Mouse (Mus musculus) kidney, adult 2 months (tissue): ENCODE results near the gene Npm1. TPM values are rescaled to one million over a fixed set of nuclear protein-coding genes. Genes with fewer than 3 reads are reported as not detected.

Source experiments
- DNase-seq: peaks from one replicate; pipeline ENCODE4 v3.0.0; 2021
- H3K27ac ChIP-seq: fragments of 200-500 bp; 2 replicates; pipeline ENCODE4 v1.5.1; 2012; ENCODE audit warnings: low read depth, low read length, control low read depth, inconsistent platforms; ENCODE audit not compliant: insufficient read depth
- H3K27me3 ChIP-seq: fragments of 200-500 bp; replicated peaks from 2 replicates; pipeline ENCODE4 v1.6.1; 2012; ENCODE audit warnings: mild to moderate bottlenecking, moderate library complexity, low read length, inconsistent platforms; ENCODE audit not compliant: control insufficient read depth, insufficient read depth
- H3K36me3 ChIP-seq: fragments of 200-500 bp; 2 replicates; pipeline ENCODE4 v1.6.1; 2012; ENCODE audit warnings: mild to moderate bottlenecking, moderate library complexity, low read length, inconsistent platforms; ENCODE audit not compliant: control insufficient read depth, insufficient read depth
- H3K4me1 ChIP-seq: fragments of 200-500 bp; 2 replicates; pipeline ENCODE4 v1.6.1; 2011; ENCODE audit warnings: low read length; ENCODE audit not compliant: control insufficient read depth, insufficient read depth
- H3K4me3 ChIP-seq: fragments of 200-500 bp; 2 replicates; pipeline ENCODE4 v1.5.1; 2011; ENCODE audit warnings: mild to moderate bottlenecking, low read depth, low read length, control low read depth; ENCODE audit not compliant: insufficient read depth
- CTCF ChIP-seq: fragments of 200-500 bp; conservative IDR thresholded peaks from 2 replicates; pipeline ENCODE4 v1.5.1; 2011; ENCODE audit warnings: low read depth, mild to moderate bottlenecking, control low read depth, low read length, moderate library complexity, mixed read lengths; ENCODE audit not compliant: insufficient read depth, insufficient read length
- POLR2A ChIP-seq: fragments of 200-500 bp; IDR thresholded peaks from one replicate; pipeline ENCODE4 v1.6.1; 2011; ENCODE audit warnings: low read depth, low read length, control low read depth
- WGBS: fragments of 180-500 bp; shearing (Covaris S2); methylation state at CpG from one replicate; pipeline ENCODE4 v1.1.7; 2018; 5-methylcytosine and 5-hydroxymethylcytosine counted together
- polyA plus RNA-seq: library from polyadenylated mRNA; depleted of rRNA; stranded (reverse); fragments of >200 nt; gene quantifications from 2 replicates; pipeline ENCODE4 v1.2.3, GENCODE M21; 2012

Gene Npm1
- polyA plus RNA-seq, 1 experiment = 98.2 TPM

- peak overlapping the region; percentile 13; the same call in 1 of the 2 replicates for H3K4me3 ChIP-seq
- H3K4me1 ChIP-seq = peaks cover 11% of the 10 kb centered on the region; the same call in 1 of the 2 replicates
- TF ChIP-seq CTCF (no peak), POLR2A (no peak)
- H3K27me3 ChIP-seq = no peaks in the 10 kb centered on the region
- DNase-seq = peak; percentile 89
- H3K36me3 ChIP-seq = no peaks in the 10 kb centered on the region
- WGBS = 7% methylated on average over 37 of the region's 37 CpGs
- peak overlapping the region; percentile 5; the same call in 1 of the 2 replicates for H3K27ac ChIP-seq
Measured at GRCm38 (mm10) chr11:33122575-33123268, 40.3 kb downstream of the Npm1 start.

DNA sequence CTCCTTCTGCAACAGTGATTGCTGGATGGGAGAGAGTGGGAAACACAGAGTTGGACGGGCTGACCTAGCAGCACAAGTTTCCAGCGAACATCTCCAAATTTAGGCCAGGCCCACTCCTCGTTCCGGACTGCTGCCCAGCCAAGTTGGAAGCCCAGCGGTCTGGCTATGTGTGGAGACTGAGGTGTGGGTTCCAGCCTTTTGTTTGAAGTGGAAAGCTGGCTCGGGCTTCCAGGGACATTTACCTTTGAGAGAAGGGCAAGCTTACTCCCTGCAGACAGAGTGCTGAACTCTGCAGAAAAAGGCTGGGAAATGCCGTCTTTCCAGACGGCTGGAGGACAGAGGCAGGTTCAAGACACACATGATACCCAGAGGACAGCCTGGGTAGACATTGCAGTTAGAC, 43.5 kb downstream of the Npm1 start:
- TF ChIP-seq CTCF = no peak
- TF ChIP-seq POLR2A = no peak
- peak overlapping the region; percentile 19; the same call in 1 of the 2 replicates for H3K27ac ChIP-seq
- DNase-seq = peak; percentile 74
- peaks cover 11% of the 10 kb centered on the region; the same call in 1 of the 2 replicates for H3K4me1 ChIP-seq
- no peak overlapping the region for H3K4me3 ChIP-seq
- H3K27me3 ChIP-seq = no peaks in the 10 kb centered on the region
- H3K36me3 ChIP-seq = no peaks in the 10 kb centered on the region
- WGBS = 38% methylated on average over 8 of the region's 8 CpGs

DNA sequence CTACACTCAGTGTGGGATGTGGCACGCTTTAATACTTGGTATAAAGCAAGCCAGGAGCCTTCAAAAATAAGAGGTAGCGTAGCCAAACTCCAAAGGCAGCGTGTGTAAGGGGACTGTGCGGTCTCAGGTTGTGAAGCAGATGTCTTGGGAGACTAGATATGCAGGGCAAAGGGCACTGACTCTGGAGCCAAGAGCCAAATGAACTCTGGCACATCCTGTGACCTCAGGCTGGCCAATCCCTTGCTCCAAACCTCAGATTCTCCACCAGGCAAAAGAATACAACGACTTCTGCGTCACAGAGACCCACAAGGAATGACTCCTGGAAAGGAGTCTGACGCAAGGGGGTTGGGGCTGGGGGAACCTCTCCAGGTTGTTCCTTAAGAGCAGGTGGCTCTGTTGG, 43.9 kb downstream of the Npm1 start:
- Histone ChIP-seq H3K27ac (peak overlapping the region; percentile 24; the same call in 1 of the 2 replicates), H3K4me1 (peaks cover 11% of the 10 kb centered on the region; the same call in 1 of the 2 replicates), H3K36me3 (no peaks in the 10 kb centered on the region), H3K27me3 (no peaks in the 10 kb centered on the region), H3K4me3 (no peak overlapping the region)
- TF ChIP-seq POLR2A (no peak), CTCF (no peak)
- DNase-seq = peak; percentile 90
- 54% methylated on average over 7 of the region's 7 CpGs for WGBS

- Histone ChIP-seq H3K27ac (no peak overlapping the region), H3K4me3 (no peak overlapping the region), H3K36me3 (no peaks in the 10 kb centered on the region), H3K4me1 (peaks cover 11% of the 10 kb centered on the region; the same call in 1 of the 2 replicates), H3K27me3 (no peaks in the 10 kb centered on the region)
- TF ChIP-seq CTCF = no peak
- peak; percentile 21 for DNase-seq
- WGBS = 88% methylated on average over 6 of the region's 6 CpGs
Measured at GRCm38 (mm10) chr11:33118480-33118879, 44.5 kb downstream of the Npm1 start.

GRCm38 (mm10) chr11:33115796-33116195, 47.2 kb downstream of the Npm1 start:
- Histone ChIP-seq H3K36me3 (no peaks in the 10 kb centered on the region), H3K27ac (no peak overlapping the region), H3K27me3 (no peaks in the 10 kb centered on the region), H3K4me3 (no peak overlapping the region), H3K4me1 (peaks cover 9% of the 10 kb centered on the region; the same call in 1 of the 2 replicates)
- TF ChIP-seq CTCF (no peak), POLR2A (no peak)
- no peak for DNase-seq
- WGBS = 83% methylated on average over 3 of the region's 3 CpGs

GRCm38 (mm10) chr11:33112407-33112806, 50.6 kb downstream of the Npm1 start:
- H3K27me3 ChIP-seq = no peaks in the 10 kb centered on the region
- no peak for TF ChIP-seq CTCF
- no peak for TF ChIP-seq POLR2A
- no peaks in the 10 kb centered on the region for H3K36me3 ChIP-seq
- no peak overlapping the region for H3K4me3 ChIP-seq
- no peaks in the 10 kb centered on the region for H3K4me1 ChIP-seq
- WGBS = 18% methylated on average over 1 of the region's 1 CpGs
- no peak for DNase-seq
- no peak overlapping the region for H3K27ac ChIP-seq

GRCm38 (mm10) chr11:33110111-33110510, 52.9 kb downstream of the Npm1 start:
- H3K4me3 ChIP-seq = no peak overlapping the region
- H3K36me3 ChIP-seq = no peaks in the 10 kb centered on the region
- H3K27me3 ChIP-seq = no peaks in the 10 kb centered on the region
- 80% methylated on average over 2 of the region's 2 CpGs for WGBS
- H3K4me1 ChIP-seq = no peaks in the 10 kb centered on the region
- no peak for DNase-seq
- TF ChIP-seq CTCF (no peak), POLR2A (no peak)
- no peak overlapping the region for H3K27ac ChIP-seq

GRCm38 (mm10) chr11:33107540-33107939, 55.5 kb downstream of the Npm1 start:
- Histone ChIP-seq H3K27ac (no peak overlapping the region), H3K36me3 (no peaks in the 10 kb centered on the region), H3K4me1 (no peaks in the 10 kb centered on the region), H3K27me3 (no peaks in the 10 kb centered on the region), H3K4me3 (no peak overlapping the region)
- no peak for TF ChIP-seq POLR2A
- no peak for TF ChIP-seq CTCF
- 83% methylated on average over 3 of the region's 3 CpGs for WGBS
- no peak for DNase-seq
